Mouse (Mus musculus): ENCODE results near the gene Rpf2.

GRCm38 (mm10) chr10:40195001-40195400, 51.8 kb downstream of the Rpf2 start:
- TF ChIP-seq EP300 (optimal IDR thresholded peaks at IDR 0.05) = no peak
- TF ChIP-seq CTCF (IDR thresholded peaks at IDR 0.05; ENCODE audit: low read depth) = no peak

Measured in stomach, postnatal 0 days (tissue).